In the genomic region with DNA sequence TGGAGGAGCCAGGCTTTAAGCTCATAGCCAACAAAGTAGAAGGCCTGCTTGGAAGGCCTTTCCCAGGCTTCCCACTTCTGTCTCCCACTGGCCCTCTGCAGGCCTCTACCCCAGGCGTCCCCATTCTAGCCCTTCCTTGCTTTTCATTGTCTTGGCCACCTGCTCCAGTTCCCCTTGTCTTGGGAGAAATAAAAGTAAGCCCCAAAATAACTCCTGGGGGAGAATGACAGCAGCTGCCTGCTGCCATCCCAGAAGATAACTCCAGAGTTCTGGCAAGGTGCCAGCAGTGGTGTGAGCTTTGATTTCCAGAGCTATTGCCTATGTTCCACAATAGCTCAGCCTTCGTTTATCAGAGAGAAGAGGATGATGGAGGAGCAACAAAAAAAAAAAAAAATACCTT, we compare ENCODE assay signal across 10 mouse cellular contexts.
DNase-seq lines count a peak whose midpoint lies in the region; ATAC-seq and TF ChIP-seq lines count a peak whose summit lies in the region.
"Had no signal": no experiment of that assay in that cellular context is flagged by ENCODE, and none has a peak within 500 bp of the region (broad histone marks: within the 10 kb centered on the region; RNA-seq: fewer than 3 reads in every experiment).

No protein-coding gene starts in this region.

- H3K36me3 ChIP-seq in hindbrain, postnatal 0 days (ENCODE audit: insufficient read depth, low read length), result no peaks in the 10 kb centered on the region
- no peaks in the 10 kb centered on the region for H3K36me3 ChIP-seq in hindbrain, embryonic 11.5 days (ENCODE audit: control insufficient read depth, insufficient read depth, low read length)

- no peaks in the 10 kb centered on the region for H3K9me3 ChIP-seq in hindbrain, postnatal 0 days (ENCODE audit: low read length)
- H3K9me3 ChIP-seq in hindbrain, embryonic 11.5 days (ENCODE audit: control insufficient read depth, low read length), result no peaks in the 10 kb centered on the region

- H3K9ac ChIP-seq in hindbrain, postnatal 0 days (replicated peaks; ENCODE audit: low read length), result no peak overlapping the region
- H3K9ac ChIP-seq in hindbrain, embryonic 11.5 days (ENCODE audit: low read depth, low read length), result no peak overlapping the region

- H3K4me3 ChIP-seq in hindbrain, postnatal 0 days (ENCODE audit: low read length), result no peak overlapping the region
- no peak overlapping the region for H3K4me3 ChIP-seq in hindbrain, embryonic 11.5 days (ENCODE audit: low read depth, low read length)
- H3K4me3 ChIP-seq: erythroblast, embryonic 14.5 days had no signal

- no peaks in the 10 kb centered on the region for H3K27me3 ChIP-seq in hindbrain, postnatal 0 days (ENCODE audit: insufficient read depth, low read length)
- no peaks in the 10 kb centered on the region for H3K27me3 ChIP-seq in hindbrain, embryonic 11.5 days (ENCODE audit: control insufficient read depth, insufficient read depth, low read length)

- no peak overlapping the region for H3K4me2 ChIP-seq in hindbrain, postnatal 0 days (ENCODE audit: low read depth, low read length)
- H3K4me2 ChIP-seq in hindbrain, embryonic 11.5 days (replicated peaks; ENCODE audit: low read depth, low read length), result no peak overlapping the region

- no peak for TF ChIP-seq CTCF in hindbrain, postnatal 0 days (IDR thresholded peaks at IDR 0.05; ENCODE audit: low read depth)

- no peak overlapping the region for H3K27ac ChIP-seq in hindbrain, postnatal 0 days
- H3K27ac ChIP-seq in hindbrain, embryonic 11.5 days (ENCODE audit: low read depth, low read length), result no peak overlapping the region

- DNase-seq in cerebellum, postnatal 10 days, result peak; percentile 55 to 56
- DNase-seq in cerebellum, adult 11 months, result no peak
- DNase-seq in hindbrain, postnatal 0 days (ENCODE audit: low spot score), result peak; percentile 22
- no peak for DNase-seq in hindbrain, embryonic 11.5 days (ENCODE audit: low spot score)
- DNase-seq in right cerebral cortex, adult 18-20 months, result peak; percentile 36
- no peak for DNase-seq in right cerebral cortex, postnatal 25 days
- no peak for DNase-seq in spleen, postnatal 36 days (ENCODE audit: low spot score in 2 of 2)
- DNase-seq in kidney, postnatal 36 days, result no peak
- DNase-seq: gastrocnemius, postnatal 25 days had no signal

- WGBS in hindbrain, postnatal 0 days, result 7% methylated on average over 2 of the region's 2 CpGs
- WGBS in hindbrain, embryonic 11.5 days, result 48% methylated on average over 2 of the region's 2 CpGs

- no peak for ATAC-seq in hindbrain, postnatal 0 days
- ATAC-seq in hindbrain, embryonic 11.5 days (ENCODE audit: low FRiP score), result no peak

- peaks cover 18% of the 10 kb centered on the region for H3K4me1 ChIP-seq in hindbrain, postnatal 0 days (ENCODE audit: insufficient read depth, low read length)
- H3K4me1 ChIP-seq in hindbrain, embryonic 11.5 days (replicated peaks; ENCODE audit: control insufficient read depth, insufficient read depth, low read length), result no peaks in the 10 kb centered on the region

Comparison
In these comparisons a context has a peak if more than half of its experiments do, and no peak if none do; other contexts are left out.
1. DNase-seq: peak in cerebellum, postnatal 10 days (2 of 2), hindbrain, postnatal 0 days (single experiment) and right cerebral cortex, adult 18-20 months (single experiment); none in cerebellum, adult 11 months (single experiment), hindbrain, embryonic 11.5 days (single experiment), right cerebral cortex, postnatal 25 days (single experiment), spleen, postnatal 36 days (0 of 2) and kidney, postnatal 36 days (0 of 2).